Mouse (Mus musculus): ENCODE results near the gene Nol3. TPM values are rescaled to one million over a fixed set of nuclear protein-coding genes. Genes with fewer than 3 reads are reported as not detected.
A peak's percentile ranks its signal among the peaks of the same experiment; 100 is the strongest.

Nol3 gene
- polyA plus RNA-seq, 1 experiment = 0.94 TPM

DNA sequence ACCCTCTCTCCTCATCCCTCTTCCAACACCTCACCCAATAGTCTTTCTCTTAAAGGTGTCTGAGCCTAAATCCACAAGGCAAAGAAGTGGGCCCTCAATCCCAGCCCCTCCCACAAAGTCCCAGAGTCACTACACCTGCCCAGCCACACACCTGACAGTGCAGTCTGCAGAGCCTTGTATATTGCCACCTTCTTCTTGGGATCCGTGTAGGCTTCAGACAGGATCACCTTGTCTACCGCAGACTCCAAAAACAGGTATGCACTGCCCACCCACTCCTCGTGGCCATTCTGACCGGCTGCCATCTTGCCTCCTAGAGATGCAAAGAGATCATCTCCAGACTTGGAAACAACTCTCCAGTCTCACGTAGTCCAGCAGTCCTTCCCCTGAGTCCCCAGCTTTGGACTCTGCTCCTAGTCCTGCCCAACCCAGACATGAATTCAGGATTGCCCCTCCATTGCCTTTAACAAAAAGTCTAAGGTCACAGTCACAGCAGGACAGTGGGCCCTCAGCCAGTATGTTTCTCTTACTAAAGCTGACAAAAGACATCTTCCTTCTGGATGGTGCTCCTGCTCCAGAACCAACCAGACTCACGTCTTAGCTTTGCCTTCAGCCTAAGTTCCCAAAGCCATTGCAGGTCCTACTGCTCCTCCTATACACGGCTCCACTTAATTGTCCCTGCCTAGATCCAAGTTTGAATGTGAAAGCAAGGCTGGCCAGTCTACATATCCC, 15.4 kb upstream of the Nol3 start:
- no peak for TF ChIP-seq POLR2A (IDR thresholded peaks at IDR 0.05; ENCODE audit: insufficient read depth, low read length)
- no peak for TF ChIP-seq CTCF (IDR thresholded peaks at IDR 0.05; ENCODE audit: low read depth, low read length)
- TF ChIP-seq EP300 (IDR thresholded peaks at IDR 0.05; ENCODE audit: insufficient read depth, low read depth, low read length) = no peak
- no peak overlapping the region for H3K9ac ChIP-seq (ENCODE audit: low read depth, poor library complexity, severe bottlenecking)
- no peaks in the 10 kb centered on the region for H3K4me1 ChIP-seq (ENCODE audit: control insufficient read depth, insufficient read depth, low read length)
- no peaks in the 10 kb centered on the region for H3K36me3 ChIP-seq (ENCODE audit: control insufficient read depth, insufficient read depth, low read length, poor library complexity, severe bottlenecking)
- no peak overlapping the region for H3K27ac ChIP-seq (ENCODE audit: insufficient read depth, low read length)
- H3K4me3 ChIP-seq (ENCODE audit: low read depth, low read length) = no peak overlapping the region
- no peaks in the 10 kb centered on the region for H3K27me3 ChIP-seq (ENCODE audit: control insufficient read depth, insufficient read depth, low read length, poor library complexity, severe bottlenecking)
- no peaks in the 10 kb centered on the region for H3K9me3 ChIP-seq (replicated peaks; ENCODE audit: control insufficient read depth, insufficient read depth, low read length, poor library complexity, severe bottlenecking)

DNA sequence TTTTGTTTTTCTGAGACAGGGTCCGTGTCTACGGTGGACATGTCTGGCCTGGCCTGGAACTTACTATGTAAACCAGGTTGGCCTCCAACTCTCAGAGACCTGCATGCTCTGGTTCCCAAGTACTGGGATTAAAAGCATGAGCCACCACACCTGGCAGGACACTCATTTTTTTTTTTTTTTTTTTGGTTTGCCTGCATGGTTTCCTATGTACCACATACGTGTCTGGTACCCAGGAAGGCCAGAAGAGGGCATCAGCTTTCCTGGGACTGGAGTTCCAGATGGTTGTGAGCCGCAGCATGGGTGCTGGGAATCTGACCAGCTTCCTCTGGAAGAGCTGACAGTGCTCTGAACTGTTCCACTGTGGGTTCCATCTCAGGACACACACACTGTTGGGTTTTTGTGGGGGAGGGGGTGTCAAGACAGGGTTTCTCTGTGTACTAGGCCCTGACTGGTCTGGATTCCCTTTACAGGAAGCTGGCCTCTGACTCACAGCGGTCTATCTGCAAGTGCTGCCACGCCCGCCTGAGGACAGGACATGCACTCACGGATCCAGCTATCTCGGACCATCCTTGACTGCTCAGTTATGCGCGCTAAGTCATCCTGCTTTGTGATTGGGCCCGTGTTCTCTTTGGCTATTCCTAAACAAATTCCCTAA, 14.5 kb upstream of the Nol3 start:
- H3K9me3 ChIP-seq (replicated peaks; ENCODE audit: control insufficient read depth, insufficient read depth, low read length, poor library complexity, severe bottlenecking) = no peaks in the 10 kb centered on the region
- no peak overlapping the region for H3K27ac ChIP-seq (ENCODE audit: insufficient read depth, low read length)
- H3K27me3 ChIP-seq (ENCODE audit: control insufficient read depth, insufficient read depth, low read length, poor library complexity, severe bottlenecking) = no peaks in the 10 kb centered on the region
- no peak overlapping the region for H3K9ac ChIP-seq (ENCODE audit: low read depth, poor library complexity, severe bottlenecking)
- H3K36me3 ChIP-seq (ENCODE audit: control insufficient read depth, insufficient read depth, low read length, poor library complexity, severe bottlenecking) = no peaks in the 10 kb centered on the region
- no peak overlapping the region for H3K4me3 ChIP-seq (ENCODE audit: low read depth, low read length)
- TF ChIP-seq POLR2A (IDR thresholded peaks at IDR 0.05; ENCODE audit: insufficient read depth, low read length) (no peak), CTCF (IDR thresholded peaks at IDR 0.05; ENCODE audit: low read depth, low read length) (peak; percentile 4)
- no peaks in the 10 kb centered on the region for H3K4me1 ChIP-seq (ENCODE audit: control insufficient read depth, insufficient read depth, low read length)

- 0 out of 2 replicates have a peak, but pooled peaks cover 2% of the 10 kb centered on the region for H3K27me3 ChIP-seq (ENCODE audit: control insufficient read depth, insufficient read depth, low read length, poor library complexity, severe bottlenecking)
- TF ChIP-seq POLR2A (IDR thresholded peaks at IDR 0.05; ENCODE audit: insufficient read depth, low read length) (no peak), EP300 (IDR thresholded peaks at IDR 0.05; ENCODE audit: insufficient read depth, low read depth, low read length) (no peak), CTCF (IDR thresholded peaks at IDR 0.05; ENCODE audit: low read depth, low read length) (no peak)
- H3K9ac ChIP-seq (ENCODE audit: low read depth, poor library complexity, severe bottlenecking) = peak overlapping the region; percentile 64; the same call in 1 of the 2 replicates
- H3K4me1 ChIP-seq (ENCODE audit: control insufficient read depth, insufficient read depth, low read length) = no peaks in the 10 kb centered on the region
- no peak overlapping the region for H3K27ac ChIP-seq (ENCODE audit: insufficient read depth, low read length)
- H3K36me3 ChIP-seq (ENCODE audit: control insufficient read depth, insufficient read depth, low read length, poor library complexity, severe bottlenecking) = no peaks in the 10 kb centered on the region
- H3K9me3 ChIP-seq (replicated peaks; ENCODE audit: control insufficient read depth, insufficient read depth, low read length, poor library complexity, severe bottlenecking) = no peaks in the 10 kb centered on the region
- H3K4me3 ChIP-seq (ENCODE audit: low read depth, low read length) = no peak overlapping the region
Measured at GRCm38 (mm10) chr8:105263244-105263912, 12.6 kb upstream of the Nol3 start.

DNA sequence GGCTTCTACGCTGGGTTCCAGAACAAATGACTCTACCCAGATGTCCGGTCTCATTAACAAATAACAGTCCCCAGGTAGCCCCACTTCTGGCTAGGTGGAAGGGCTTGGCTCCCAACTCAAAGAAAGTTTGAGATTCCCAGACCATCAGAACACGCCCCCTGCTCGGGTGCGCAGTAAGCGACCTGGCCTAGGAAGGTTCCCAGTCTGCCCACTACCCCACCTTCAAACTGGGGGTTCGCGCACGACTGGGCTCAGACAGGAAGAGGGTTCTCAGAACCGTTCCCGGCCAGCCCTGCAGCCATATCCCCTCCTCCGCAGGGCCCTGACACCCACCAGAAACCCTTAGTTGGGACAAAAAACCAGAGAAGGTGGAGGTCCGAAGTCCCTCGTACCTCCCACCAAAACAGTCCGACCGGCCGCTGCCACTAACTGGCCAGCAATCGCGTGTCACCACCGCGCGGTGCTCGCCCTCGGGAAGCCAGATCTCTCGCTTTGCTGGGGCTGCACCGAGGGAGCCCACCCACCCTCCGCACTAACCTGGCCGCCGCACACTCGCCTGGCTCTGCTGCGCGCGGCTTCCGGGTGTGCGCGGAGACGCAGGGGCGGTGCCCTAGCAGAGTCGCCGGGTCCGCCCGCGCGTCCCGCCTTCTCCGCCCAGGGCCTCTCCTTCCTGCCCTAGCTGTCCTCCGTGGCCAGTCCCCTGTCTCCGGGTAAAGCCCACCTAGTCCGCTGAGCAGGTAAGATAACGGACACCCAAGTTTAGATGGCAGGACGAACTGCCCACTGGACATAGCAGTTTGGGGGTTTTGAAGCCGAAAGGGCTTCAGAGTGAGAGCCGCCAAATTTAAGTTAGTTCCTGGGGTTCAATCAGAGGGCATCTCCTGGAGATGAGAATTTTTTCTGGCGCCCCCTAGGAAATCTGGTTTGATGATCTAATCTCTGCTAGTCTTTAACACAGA, 11.6 kb upstream of the Nol3 start, which contains the start of the genes Tradd and Fbxl8:
Tradd (minus strand) TSS at position 586 of the 959 bp plus-strand sequence.
Fbxl8 (plus strand) TSS at position 625 of the 959 bp plus-strand sequence.
- no peaks in the 10 kb centered on the region for H3K4me1 ChIP-seq (ENCODE audit: control insufficient read depth, insufficient read depth, low read length)
- H3K9ac ChIP-seq (ENCODE audit: low read depth, poor library complexity, severe bottlenecking) = peak within 1 kb of the TSS; percentile 64
- peak within 1 kb of the TSS; percentile 80 for H3K4me3 ChIP-seq (ENCODE audit: low read depth, low read length)
- no peaks in the 10 kb centered on the region for H3K9me3 ChIP-seq (replicated peaks; ENCODE audit: control insufficient read depth, insufficient read depth, low read length, poor library complexity, severe bottlenecking)
- H3K27ac ChIP-seq (ENCODE audit: insufficient read depth, low read length) = no peak within 1 kb of the TSS
- no peaks in the 10 kb centered on the region for H3K36me3 ChIP-seq (ENCODE audit: control insufficient read depth, insufficient read depth, low read length, poor library complexity, severe bottlenecking)
- TF ChIP-seq EP300 (IDR thresholded peaks at IDR 0.05; ENCODE audit: insufficient read depth, low read depth, low read length) (no peak), POLR2A (IDR thresholded peaks at IDR 0.05; ENCODE audit: insufficient read depth, low read length) (no peak), CTCF (IDR thresholded peaks at IDR 0.05; ENCODE audit: low read depth, low read length) (no peak)
- 0 out of 2 replicates have a peak, but pooled peaks cover 2% of the 10 kb centered on the region for H3K27me3 ChIP-seq (ENCODE audit: control insufficient read depth, insufficient read depth, low read length, poor library complexity, severe bottlenecking)

- Histone ChIP-seq H3K4me1 (ENCODE audit: control insufficient read depth, insufficient read depth, low read length) (no peaks in the 10 kb centered on the region), H3K9me3 (replicated peaks; ENCODE audit: control insufficient read depth, insufficient read depth, low read length, poor library complexity, severe bottlenecking) (no peaks in the 10 kb centered on the region), H3K9ac (ENCODE audit: low read depth, poor library complexity, severe bottlenecking) (peak overlapping the region; percentile 64), H3K27me3 (ENCODE audit: control insufficient read depth, insufficient read depth, low read length, poor library complexity, severe bottlenecking) (peaks cover 7% of the 10 kb centered on the region; the same call in 1 of the 2 replicates), H3K27ac (ENCODE audit: insufficient read depth, low read length) (no peak overlapping the region), H3K4me3 (ENCODE audit: low read depth, low read length) (peak overlapping the region; percentile 11; the same call in 1 of the 2 replicates), H3K36me3 (ENCODE audit: control insufficient read depth, insufficient read depth, low read length, poor library complexity, severe bottlenecking) (no peaks in the 10 kb centered on the region)
- TF ChIP-seq CTCF (IDR thresholded peaks at IDR 0.05; ENCODE audit: low read depth, low read length) = no peak
- no peak for TF ChIP-seq EP300 (IDR thresholded peaks at IDR 0.05; ENCODE audit: insufficient read depth, low read depth, low read length)
- TF ChIP-seq POLR2A (IDR thresholded peaks at IDR 0.05; ENCODE audit: insufficient read depth, low read length) = no peak
Measured at GRCm38 (mm10) chr8:105265128-105265527, 10.8 kb upstream of the Nol3 start.

All from ES-Bruce4 (cell line).